Mouse (Mus musculus) limb, embryonic 14.5 days (tissue): ENCODE measurements around the gene Med21. TPM values are rescaled to one million over a fixed set of nuclear protein-coding genes. Genes with fewer than 3 reads are reported as not detected.

Experiments used
- ATAC-seq: fragments of 200-750 bp; cut with Nextera tagmentation; 2 replicates; pipeline ENCODE4 v1.8.0; 2017; ENCODE audit warnings: low read depth, moderate number of reproducible peaks, moderate TSS enrichment; ENCODE audit not compliant: low FRiP score
- DNase-seq: peaks from one replicate; pipeline ENCODE4 v3.0.0-alpha.2; 2015; ENCODE audit warnings: low spot score
- H3K27ac ChIP-seq: fragments of 300-500 bp; sonication (generic); replicated peaks from 2 replicates; pipeline ENCODE4 v1.5.1; 2014; ENCODE audit warnings: low read depth, mild to moderate bottlenecking, low read length, moderate library complexity, mixed read lengths
- H3K27me3 ChIP-seq: fragments of 300-500 bp; sonication (generic); 2 replicates; pipeline ENCODE4 v1.6.1; 2014; ENCODE audit warnings: low read length, mixed read lengths; ENCODE audit not compliant: control insufficient read depth, insufficient read depth
- H3K36me3 ChIP-seq: fragments of 300-500 bp; sonication (generic); 2 replicates; pipeline ENCODE4 v1.6.1; 2014; ENCODE audit warnings: mild to moderate bottlenecking, low read length, moderate library complexity, mixed read lengths; ENCODE audit not compliant: control insufficient read depth, insufficient read depth
- H3K4me1 ChIP-seq: fragments of 300-500 bp; sonication (generic); 2 replicates; pipeline ENCODE4 v1.6.1; 2014; ENCODE audit warnings: antibody characterized with exemption, low read length, mixed read lengths; ENCODE audit not compliant: control insufficient read depth, insufficient read depth
- H3K4me2 ChIP-seq: fragments of 300-500 bp; sonication (generic); replicated peaks from 2 replicates; pipeline ENCODE4 v1.6.1; 2014; ENCODE audit warnings: low read depth, mild to moderate bottlenecking, low read length, moderate library complexity; ENCODE audit not compliant: severe bottlenecking
- H3K4me3 ChIP-seq: fragments of 300-500 bp; sonication (generic); replicated peaks from 2 replicates; pipeline ENCODE4 v1.5.1; 2014; ENCODE audit warnings: low read length
- H3K9ac ChIP-seq: fragments of 300-500 bp; sonication (generic); 2 replicates; pipeline ENCODE4 v1.6.1; 2014; ENCODE audit warnings: mild to moderate bottlenecking, low read depth, low read length, moderate library complexity; ENCODE audit not compliant: severe bottlenecking
- H3K9me3 ChIP-seq: fragments of 300-500 bp; sonication (generic); 2 replicates; pipeline ENCODE4 v1.6.1; 2016; ENCODE audit warnings: low read length; ENCODE audit not compliant: control insufficient read depth
- POLR2A ChIP-seq: fragments of 200-500 bp; IDR thresholded peaks from 2 replicates; pipeline ENCODE4 v1.8.0; 2012; ENCODE audit warnings: inconsistent platforms, mild to moderate bottlenecking, moderate library complexity, borderline replicate concordance; ENCODE audit not compliant: insufficient read depth, insufficient read length; ENCODE audit errors: extremely low read depth
- WGBS: fragments of 180-500 bp; shearing (Covaris S2); extraction: QIAGEN DNeasy Blood & Tissue Kit; methylation state at CpG from one replicate; pipeline ENCODE4 v1.1.7; 2014; 5-methylcytosine and 5-hydroxymethylcytosine counted together
- polyA plus RNA-seq, 2 experiments: library from polyadenylated mRNA; depleted of rRNA in 1 of 2; stranded (reverse) in 1 of 2; unstranded in 1 of 2; fragments of >200 nt; fragmentation: Nextera tagmentation in 1 of 2; extraction: Ambion mirVana in 1 of 2; gene quantifications; 2 replicates each; pipeline versions ENCODE4 v1.2.1 to v1.2.3; 2012 to 2014

Med21 gene
- polyA plus RNA-seq, 2 experiments, result 116 to 141 TPM

- WGBS, result 83% methylated on average over 9 of the region's 9 CpGs
- Histone ChIP-seq H3K9ac (no peak overlapping the region), H3K4me3 (no peak overlapping the region), H3K36me3 (no peaks in the 10 kb centered on the region), H3K4me1 (peaks cover 17% of the 10 kb centered on the region), H3K27ac (no peak overlapping the region), H3K9me3 (no peaks in the 10 kb centered on the region), H3K27me3 (no peaks in the 10 kb centered on the region), H3K4me2 (no peak overlapping the region)
- DNase-seq, result no peak
- TF ChIP-seq POLR2A, result no peak
- ATAC-seq, result no peak
These were observed 12.3 kb upstream of the Med21 start for GRCm38 (mm10) chr6:146629781-146630756.

GRCm38 (mm10) chr6:146630961-146631360, 11.4 kb upstream of the Med21 start:
- Histone ChIP-seq H3K4me3 (no peak overlapping the region), H3K4me1 (peaks cover 17% of the 10 kb centered on the region), H3K9me3 (no peaks in the 10 kb centered on the region), H3K36me3 (no peaks in the 10 kb centered on the region), H3K4me2 (no peak overlapping the region), H3K27me3 (no peaks in the 10 kb centered on the region), H3K9ac (no peak overlapping the region), H3K27ac (no peak overlapping the region)
- no peak for TF ChIP-seq POLR2A
- WGBS, result 76% methylated on average over 4 of the region's 4 CpGs
- no peak for ATAC-seq
- DNase-seq, result no peak

- no peak overlapping the region for H3K27ac ChIP-seq
- no peak for ATAC-seq
- no peak overlapping the region for H3K4me3 ChIP-seq
- no peaks in the 10 kb centered on the region for H3K36me3 ChIP-seq
- 47% methylated on average over 8 of the region's 8 CpGs for WGBS
- peaks cover 17% of the 10 kb centered on the region for H3K4me1 ChIP-seq
- no peak overlapping the region for H3K4me2 ChIP-seq
- TF ChIP-seq POLR2A, result no peak
- DNase-seq, result no peak
- no peak overlapping the region for H3K9ac ChIP-seq
- H3K27me3 ChIP-seq, result no peaks in the 10 kb centered on the region
- no peaks in the 10 kb centered on the region for H3K9me3 ChIP-seq
These were observed 10.5 kb upstream of the Med21 start for GRCm38 (mm10) chr6:146631847-146632246.

GRCm38 (mm10) chr6:146632403-146632802, 9.9 kb upstream of the Med21 start:
- WGBS, result 66% methylated on average over 9 of the region's 9 CpGs
- H3K4me1 ChIP-seq, result peaks cover 17% of the 10 kb centered on the region
- H3K9ac ChIP-seq, result no peak overlapping the region
- H3K27me3 ChIP-seq, result no peaks in the 10 kb centered on the region
- no peak overlapping the region for H3K4me2 ChIP-seq
- no peak overlapping the region for H3K4me3 ChIP-seq
- H3K9me3 ChIP-seq, result no peaks in the 10 kb centered on the region
- no peak overlapping the region for H3K27ac ChIP-seq
- TF ChIP-seq POLR2A, result no peak
- no peak for ATAC-seq
- H3K36me3 ChIP-seq, result no peaks in the 10 kb centered on the region
- DNase-seq, result no peak

- no peak for TF ChIP-seq POLR2A
- H3K4me3 ChIP-seq, result peak overlapping the region; percentile 72
- 41% methylated on average over 8 of the region's 8 CpGs for WGBS
- H3K9me3 ChIP-seq, result no peaks in the 10 kb centered on the region
- no peak for DNase-seq
- H3K27ac ChIP-seq, result no peak overlapping the region
- peaks cover 17% of the 10 kb centered on the region for H3K4me1 ChIP-seq
- peak overlapping the region; percentile 76 for H3K4me2 ChIP-seq
- ATAC-seq, result no peak
- no peaks in the 10 kb centered on the region for H3K36me3 ChIP-seq
- peak overlapping the region; percentile 80 for H3K9ac ChIP-seq
- H3K27me3 ChIP-seq, result no peaks in the 10 kb centered on the region
These were observed 9.2 kb upstream of the Med21 start for GRCm38 (mm10) chr6:146633097-146633496.
